Mouse (Mus musculus) brain, embryonic 14.5 days (tissue): Measurements from ENCODE around the gene Mien1.

Experiments
- CTCF ChIP-seq: fragments of 200-500 bp; IDR thresholded peaks from 2 replicates; pipeline ENCODE4 v1.5.1; 2012; ENCODE audit warnings: inconsistent platforms, mild to moderate bottlenecking, moderate library complexity, borderline replicate concordance; ENCODE audit not compliant: insufficient read depth, insufficient read length; ENCODE audit errors: extremely low read depth
- POLR2A ChIP-seq: fragments of 200-500 bp; IDR thresholded peaks from 2 replicates; pipeline ENCODE4 v1.6.1; 2012; ENCODE audit warnings: mild to moderate bottlenecking, inconsistent platforms, borderline replicate concordance; ENCODE audit not compliant: poor library complexity, insufficient read depth, insufficient read length, severe bottlenecking; ENCODE audit errors: extremely low read depth

GRCm38 (mm10) chr11:98412797-98413301 lies 25.9 kb downstream of the Mien1 start:
- no peak for TF ChIP-seq POLR2A
- no peak for TF ChIP-seq CTCF
